Mouse (Mus musculus): Measurements from ENCODE around the gene Hcrtr1.

Hcrtr1 gene

DNA sequence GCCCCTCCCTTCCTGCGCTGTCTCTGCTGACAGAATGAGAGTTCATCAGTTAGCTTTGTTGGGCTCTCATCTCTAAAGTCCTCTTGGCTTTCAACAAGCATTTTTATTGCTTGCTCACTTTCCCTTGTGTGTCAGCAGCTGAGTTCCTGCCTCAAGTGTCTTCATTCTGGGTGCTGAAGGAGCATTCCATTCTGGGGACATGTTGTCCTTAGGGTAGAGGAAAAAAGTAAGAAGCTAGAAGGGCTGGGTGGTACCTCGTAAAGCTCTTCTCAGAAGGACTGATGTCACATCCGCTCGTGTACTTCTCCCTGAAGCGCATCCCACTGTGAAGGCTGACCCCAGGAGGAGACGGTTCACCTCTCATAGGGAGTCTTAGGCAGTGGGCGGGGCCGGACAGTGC, 17.6 kb downstream of the Hcrtr1 start:
- DNase-seq (ENCODE audit: low spot score in 2 of 2), result no peak

DNA sequence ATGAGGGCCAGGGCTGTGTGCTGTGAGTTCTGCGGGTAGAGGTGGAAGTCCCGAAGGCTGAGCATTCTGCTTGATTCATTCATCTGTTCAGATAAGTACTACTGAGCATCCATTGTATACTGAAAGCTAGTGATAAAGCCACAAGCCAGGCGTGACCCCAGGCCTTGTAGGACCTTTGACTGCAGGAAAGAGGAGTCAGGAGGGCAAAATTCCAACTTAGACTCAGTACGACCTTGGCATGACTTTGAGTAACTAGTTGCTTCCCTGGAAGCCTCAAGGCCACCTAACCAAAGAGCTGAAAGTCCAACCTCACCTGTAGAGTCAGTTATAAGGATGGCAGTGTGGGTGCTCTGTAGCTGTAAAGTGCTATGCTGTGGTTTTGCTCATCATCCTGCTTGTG, 18.4 kb downstream of the Hcrtr1 start:
- DNase-seq (ENCODE audit: low spot score in 2 of 2), result no peak

DNA sequence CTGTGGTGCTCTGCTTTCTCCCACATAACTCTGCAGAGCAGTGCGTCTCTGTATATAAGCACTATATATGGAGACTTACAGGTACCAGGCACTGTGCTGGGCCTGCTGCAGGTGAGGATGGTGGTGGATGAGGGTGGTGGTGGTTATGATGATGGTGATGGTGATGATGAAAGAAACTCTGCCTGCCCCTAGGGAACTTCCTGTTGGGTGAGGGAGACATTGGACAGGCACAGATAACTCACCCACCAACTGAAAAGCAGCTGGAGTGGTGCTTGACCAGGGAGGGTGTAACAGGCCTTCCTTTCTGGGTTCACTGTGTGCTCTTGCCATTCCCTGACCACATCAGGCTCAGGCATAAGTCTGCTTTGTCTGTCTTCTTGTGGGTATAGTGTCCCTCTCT, 26.4 kb downstream of the Hcrtr1 start:
- DNase-seq (ENCODE audit: low spot score in 2 of 2), result no peak

- DNase-seq (ENCODE audit: low spot score in 2 of 2), result no peak
Measured at GRCm38 (mm10) chr4:130112299-130112698, 26.9 kb downstream of the Hcrtr1 start.

GRCm38 (mm10) chr4:130110091-130110490, 29.1 kb downstream of the Hcrtr1 start:
- DNase-seq (ENCODE audit: low spot score in 2 of 2), result no peak

DNA sequence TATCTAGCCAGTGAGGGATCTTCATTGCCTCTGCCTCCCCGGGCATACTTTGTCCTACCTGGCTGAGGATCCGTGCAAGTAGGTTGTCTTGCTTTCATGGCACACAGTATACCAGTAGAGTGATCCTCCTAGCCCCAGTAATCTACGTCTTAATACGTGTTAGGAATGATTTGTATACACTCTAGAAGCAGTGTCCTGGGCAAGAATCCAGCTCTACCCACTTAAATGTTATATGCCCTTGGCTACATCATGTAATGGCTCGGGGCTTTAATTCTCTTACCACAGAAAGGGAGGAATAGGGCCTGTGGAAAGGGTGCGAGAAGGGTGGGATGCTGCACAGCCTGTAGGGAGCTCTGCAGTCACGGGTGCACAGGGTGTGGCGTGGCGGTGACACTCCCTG, 29.5 kb downstream of the Hcrtr1 start:
- no peak for DNase-seq (ENCODE audit: low spot score in 2 of 2)

GRCm38 (mm10) chr4:130108929-130109328, 30.2 kb downstream of the Hcrtr1 start:
- no peak for DNase-seq (ENCODE audit: low spot score in 2 of 2)

GRCm38 (mm10) chr4:130107444-130108131, 31.6 kb downstream of the Hcrtr1 start:
- DNase-seq (ENCODE audit: low spot score in 2 of 2), result peak; percentile 100

DNA sequence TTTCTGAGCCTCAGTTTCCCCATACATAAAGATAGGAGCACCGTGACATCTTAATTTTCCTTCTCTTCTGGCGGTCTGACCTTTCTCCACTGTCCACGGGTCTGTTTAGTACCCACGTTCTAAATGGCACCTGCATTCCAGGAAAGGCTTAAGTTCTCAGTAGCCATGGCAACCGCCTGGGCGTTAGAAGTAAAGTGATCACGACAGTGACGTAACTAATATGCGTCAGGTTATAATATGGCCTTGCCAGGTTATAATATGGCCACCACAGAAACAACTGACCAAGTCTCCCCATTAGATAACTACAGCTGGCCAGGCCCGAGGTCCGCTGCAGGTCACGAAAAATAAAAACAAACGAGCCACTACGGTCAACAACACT, 32.1 kb downstream of the Hcrtr1 start:
- no peak for DNase-seq (ENCODE audit: low spot score in 2 of 2)

GRCm38 (mm10) chr4:130104584-130104983, 34.6 kb downstream of the Hcrtr1 start:
- no peak for DNase-seq (ENCODE audit: low spot score in 2 of 2)

GRCm38 (mm10) chr4:130103632-130104031, 35.5 kb downstream of the Hcrtr1 start:
- DNase-seq (ENCODE audit: low spot score in 2 of 2), result no peak

- DNase-seq (ENCODE audit: low spot score in 2 of 2), result no peak
Measured at GRCm38 (mm10) chr4:130102111-130102651, 37.0 kb downstream of the Hcrtr1 start, which contains the start of gene Pef1. Gene Pef1, plus strand, starts transcription at chr4:130102558.

GRCm38 (mm10) chr4:130101183-130101582, 38.0 kb downstream of the Hcrtr1 start:
- DNase-seq (ENCODE audit: low spot score in 2 of 2), result no peak

GRCm38 (mm10) chr4:130095137-130095536, 44.0 kb downstream of the Hcrtr1 start:
- no peak for DNase-seq (ENCODE audit: low spot score in 2 of 2)

DNA sequence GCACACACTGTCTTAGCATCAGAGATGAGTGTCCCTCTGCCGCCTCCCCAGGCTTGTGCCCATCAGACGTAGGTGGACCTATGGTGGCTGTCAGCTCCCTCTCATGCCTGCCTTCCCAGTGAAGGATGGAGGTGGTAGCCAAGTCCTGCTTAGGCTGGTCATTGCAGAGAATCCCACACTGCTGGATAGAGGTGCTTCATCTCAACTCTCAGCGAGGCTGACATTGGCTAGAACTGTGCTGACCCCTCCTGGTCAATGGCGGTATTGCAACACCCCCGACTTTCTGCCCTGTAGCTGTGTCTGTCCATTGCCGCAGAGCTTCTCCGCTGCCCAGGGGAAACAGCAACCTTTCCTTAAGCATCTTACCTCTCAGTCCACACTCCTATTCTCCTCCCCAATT, 51.9 kb downstream of the Hcrtr1 start:
- peak; percentile 90 to 93 for DNase-seq (ENCODE audit: low spot score in 2 of 2)

- no peak for DNase-seq (ENCODE audit: low spot score in 2 of 2)
Measured at GRCm38 (mm10) chr4:130085246-130085820, 53.8 kb downstream of the Hcrtr1 start.

DNA sequence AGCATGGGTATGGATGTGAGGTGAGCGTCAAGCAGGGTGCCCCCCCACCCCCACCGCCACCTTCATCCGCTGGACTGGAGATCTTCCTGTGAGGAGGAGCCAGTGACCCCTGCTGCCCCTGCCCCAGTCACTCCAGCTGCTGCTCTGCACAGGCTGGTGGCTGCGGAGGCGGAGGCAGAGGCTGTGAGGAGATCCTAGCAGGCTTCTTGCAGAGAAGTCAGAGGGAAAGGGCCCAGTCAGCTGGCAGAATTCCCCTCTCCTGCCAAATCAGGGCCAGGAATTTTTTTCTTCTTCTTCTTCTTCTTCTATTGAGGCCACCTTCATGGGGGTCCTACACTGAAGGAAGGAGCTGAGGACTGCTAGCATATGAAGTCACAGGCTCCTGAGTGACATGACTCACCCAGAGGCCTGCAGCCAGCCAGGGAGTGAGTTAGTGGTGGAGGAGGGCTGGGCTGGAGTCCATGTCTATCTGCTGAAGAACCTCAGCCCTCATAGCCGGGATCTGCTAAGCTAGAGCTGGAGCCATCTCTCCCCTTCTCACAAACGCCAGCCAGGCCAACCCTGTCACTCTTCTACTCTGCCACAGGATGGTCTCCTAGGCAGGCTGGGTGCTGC, 54.7 kb downstream of the Hcrtr1 start:
- DNase-seq (ENCODE audit: low spot score in 2 of 2), result no peak

GRCm38 (mm10) chr4:130082211-130082610, 56.9 kb downstream of the Hcrtr1 start:
- DNase-seq (ENCODE audit: low spot score in 2 of 2), result no peak

- peak; percentile 92 for DNase-seq (ENCODE audit: low spot score in 2 of 2)
Measured at GRCm38 (mm10) chr4:130081345-130082190, 57.6 kb downstream of the Hcrtr1 start.
